Mouse (Mus musculus) heart, adult 11 months (tissue): ENCODE measurements around the gene Srsf2.
A peak's percentile ranks its signal among the peaks of the same experiment; 100 is the strongest.
"Not testable (repeated sequence)": the region's sequence is repeated elsewhere in the genome, so short reads cannot be mapped to it uniquely, and the experiment has no call there.

Experiments
- DNase-seq: peaks from one replicate; pipeline ENCODE4 v3.0.0; 2022

Gene Srsf2

GRCm38 (mm10) chr11:116852891-116853511, at the start of gene Srsf2:
TSS of gene Srsf2 (minus strand) at chr11:116853094.
- peak; percentile 100 for DNase-seq

- DNase-seq = not testable (repeated sequence)
These were observed 49.7 kb upstream of the Srsf2 start for GRCm38 (mm10) chr11:116902588-116902987.

- no peak for DNase-seq
These were observed 46.4 kb upstream of the Srsf2 start for GRCm38 (mm10) chr11:116899247-116899646.

- no peak for DNase-seq
These were observed 42.5 kb upstream of the Srsf2 start for GRCm38 (mm10) chr11:116895402-116895801.

- no peak for DNase-seq
These were observed 40.9 kb upstream of the Srsf2 start for GRCm38 (mm10) chr11:116893532-116894442.

GRCm38 (mm10) chr11:116887136-116887535, 34.2 kb upstream of the Srsf2 start:
- no peak for DNase-seq

- DNase-seq = peak; percentile 96
These were observed 32.6 kb upstream of the Srsf2 start for GRCm38 (mm10) chr11:116885275-116886151.

GRCm38 (mm10) chr11:116884061-116884460, 31.2 kb upstream of the Srsf2 start:
- no peak for DNase-seq

- DNase-seq = no peak
These were observed 29.6 kb upstream of the Srsf2 start for GRCm38 (mm10) chr11:116882446-116882845.

GRCm38 (mm10) chr11:116881440-116881839, 28.5 kb upstream of the Srsf2 start:
- DNase-seq = no peak

GRCm38 (mm10) chr11:116880839-116881238, 27.9 kb upstream of the Srsf2 start:
- DNase-seq = no peak

GRCm38 (mm10) chr11:116878454-116878853, 25.6 kb upstream of the Srsf2 start:
- DNase-seq = no peak

- no peak for DNase-seq
These were observed 21.1 kb upstream of the Srsf2 start for GRCm38 (mm10) chr11:116873987-116874386.

- DNase-seq = no peak
These were observed 18.6 kb upstream of the Srsf2 start for GRCm38 (mm10) chr11:116871538-116871937.

- DNase-seq = no peak
These were observed 16.7 kb upstream of the Srsf2 start for GRCm38 (mm10) chr11:116869641-116870040.

- no peak for DNase-seq
These were observed 16.3 kb upstream of the Srsf2 start for GRCm38 (mm10) chr11:116869223-116869622.

GRCm38 (mm10) chr11:116868129-116868528, 15.2 kb upstream of the Srsf2 start:
- peak; percentile 99 for DNase-seq

GRCm38 (mm10) chr11:116865945-116866585, 13.2 kb upstream of the Srsf2 start:
- DNase-seq = peak; percentile 89

GRCm38 (mm10) chr11:116864444-116864843, 11.6 kb upstream of the Srsf2 start:
- DNase-seq = peak; percentile 97

GRCm38 (mm10) chr11:116857183-116857850, 4.4 kb upstream of the Srsf2 start:
- peak; percentile 76 for DNase-seq

- no peak for DNase-seq
These were observed 1.4 kb upstream of the Srsf2 start for GRCm38 (mm10) chr11:116854279-116854678.

GRCm38 (mm10) chr11:116853512-116853928, 626 bp upstream of the Srsf2 start:
- DNase-seq = peak; percentile 100
